Mouse (Mus musculus) forebrain, embryonic 11.5 days (tissue): ENCODE results near the gene Isg15. TPM values are rescaled to one million over a fixed set of nuclear protein-coding genes. Genes with fewer than 3 reads are reported as not detected.

ENCODE experiments used
- ATAC-seq: fragments of 200-750 bp; cut with Nextera tagmentation; replicated peaks from 2 replicates; pipeline ENCODE4 v1.8.0; 2017; ENCODE audit warnings: moderate TSS enrichment; ENCODE audit not compliant: low FRiP score
- DNase-seq: peaks from one replicate; pipeline ENCODE4 v3.0.0-alpha.2; 2017; ENCODE audit warnings: low spot score
- H3K27ac ChIP-seq: fragments of 300-500 bp; sonication (generic); 2 replicates; pipeline ENCODE4 v1.5.1; 2014; ENCODE audit warnings: low read depth, low read length
- H3K27me3 ChIP-seq: fragments of 300-500 bp; sonication (generic); 2 replicates; pipeline ENCODE4 v1.6.1; 2014; ENCODE audit warnings: mild to moderate bottlenecking, low read length, mixed read lengths; ENCODE audit not compliant: control insufficient read depth, insufficient read depth
- H3K36me3 ChIP-seq: fragments of 300-500 bp; sonication (generic); 2 replicates; pipeline ENCODE4 v1.6.1; 2014; ENCODE audit warnings: mild to moderate bottlenecking, low read length, moderate library complexity, mixed read lengths; ENCODE audit not compliant: control insufficient read depth, insufficient read depth
- H3K4me1 ChIP-seq: fragments of 300-500 bp; sonication (generic); replicated peaks from 2 replicates; pipeline ENCODE4 v1.6.1; 2014; ENCODE audit warnings: low read length, mixed read lengths; ENCODE audit not compliant: control insufficient read depth, insufficient read depth
- H3K4me2 ChIP-seq: fragments of 300-500 bp; sonication (generic); 2 replicates; pipeline ENCODE4 v1.6.1; 2014; ENCODE audit warnings: low read depth, mild to moderate bottlenecking, low read length, moderate library complexity, mixed read lengths; ENCODE audit not compliant: severe bottlenecking
- H3K4me3 ChIP-seq: fragments of 300-500 bp; sonication (generic); 2 replicates; pipeline ENCODE4 v1.5.1; 2014; ENCODE audit warnings: low read depth, low read length
- H3K9ac ChIP-seq: fragments of 300-500 bp; sonication (generic); 2 replicates; pipeline ENCODE4 v1.6.1; 2014; ENCODE audit warnings: low read length
- H3K9me3 ChIP-seq: fragments of 300-500 bp; sonication (generic); 2 replicates; pipeline ENCODE4 v1.6.1; 2016; ENCODE audit warnings: low read length, mixed read lengths; ENCODE audit not compliant: control insufficient read depth
- WGBS: fragments of 180-500 bp; shearing (Covaris S2); extraction: QIAGEN DNeasy Blood & Tissue Kit; methylation state at CpG from one replicate; pipeline ENCODE4 v1.1.7; 2014; 5-methylcytosine and 5-hydroxymethylcytosine counted together
- polyA plus RNA-seq: library from polyadenylated mRNA; unstranded; fragments of >200 nt; fragmentation: Nextera tagmentation; extraction: Ambion mirVana; gene quantifications from 2 replicates; pipeline ENCODE4 v1.2.1, GENCODE M21; 2014

Isg15 gene
- polyA plus RNA-seq, 1 experiment from 2014 or later, result 0.35 TPM

DNA sequence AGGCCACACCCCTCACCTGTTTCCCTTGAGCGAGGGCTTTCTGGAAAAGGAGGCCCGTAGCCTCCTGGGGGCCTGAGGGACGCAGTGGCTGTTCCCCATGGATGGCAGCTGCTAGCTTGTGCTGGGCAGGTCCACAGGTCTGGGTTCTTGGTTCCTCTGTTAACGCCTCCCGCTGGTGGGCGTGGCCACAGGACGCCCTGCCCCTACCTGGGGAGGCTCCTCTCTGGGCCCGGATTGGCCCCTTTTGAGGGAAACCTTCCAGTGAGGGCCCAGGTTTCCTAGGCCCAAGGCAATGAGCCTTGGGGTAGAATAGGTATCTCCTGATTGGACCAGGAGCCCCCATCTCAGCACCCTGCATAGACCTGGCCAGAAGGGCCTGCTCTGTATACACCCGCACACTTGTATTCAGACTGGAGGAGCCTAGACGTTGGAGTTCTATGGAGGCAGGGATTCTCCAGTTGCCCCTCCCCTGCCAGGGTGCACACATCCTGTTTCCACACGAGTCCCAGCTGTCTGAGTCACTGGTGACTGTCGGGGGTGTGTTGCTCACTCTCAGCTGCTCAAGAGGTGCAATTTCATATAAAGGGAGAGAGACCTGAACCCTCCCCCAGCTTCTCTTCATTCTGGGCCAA is 27.9 kb upstream of the Isg15 start:
- Histone ChIP-seq H3K4me2 (no peak overlapping the region), H3K36me3 (peaks cover 12% of the 10 kb centered on the region; the same call in 1 of the 2 replicates), H3K4me3 (no peak overlapping the region), H3K27me3 (no peaks in the 10 kb centered on the region), H3K9ac (no peak overlapping the region), H3K9me3 (no peaks in the 10 kb centered on the region), H3K27ac (no peak overlapping the region), H3K4me1 (peaks cover 3% of the 10 kb centered on the region; the same call in 1 of the 2 replicates)
- 24% methylated on average over 12 of the region's 12 CpGs for WGBS
- DNase-seq (no peak), ATAC-seq (peak; percentile 36)

DNA sequence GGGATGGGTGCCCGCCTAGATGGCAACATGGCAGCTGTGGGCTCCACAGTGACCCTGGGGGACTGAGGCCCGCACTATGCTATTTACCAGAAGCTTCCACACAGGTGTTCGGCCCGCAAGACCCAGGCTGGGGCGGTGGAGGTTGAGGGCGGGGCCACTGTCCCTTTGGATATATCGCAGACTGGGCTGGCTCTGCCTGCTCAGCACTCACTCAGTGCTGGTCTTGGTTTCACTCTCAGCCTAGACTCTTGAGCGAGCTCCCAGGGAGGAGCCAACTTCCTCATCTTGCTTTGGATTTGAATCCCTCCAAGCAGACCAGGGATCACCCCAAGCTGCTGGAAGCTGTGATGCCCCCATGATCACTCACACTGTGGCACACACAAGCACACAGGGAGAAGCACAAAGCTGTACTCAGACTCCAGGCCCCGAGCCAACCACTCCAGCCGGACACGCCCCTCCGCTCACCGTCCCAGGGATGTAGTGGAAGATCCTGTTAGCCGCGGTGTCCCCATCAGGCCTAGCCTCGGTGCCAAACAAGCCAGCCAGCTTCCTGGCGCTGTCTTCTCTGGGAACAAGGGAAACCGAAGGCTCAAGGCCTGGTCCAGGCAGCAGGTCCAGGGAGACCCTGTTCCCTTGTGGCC is 27.3 kb upstream of the Isg15 start:
- DNase-seq (no peak), ATAC-seq (peak; percentile 24)
- Histone ChIP-seq H3K4me1 (peaks cover 3% of the 10 kb centered on the region; the same call in 1 of the 2 replicates), H3K4me2 (no peak overlapping the region), H3K9ac (no peak overlapping the region), H3K9me3 (no peaks in the 10 kb centered on the region), H3K27me3 (no peaks in the 10 kb centered on the region), H3K27ac (no peak overlapping the region), H3K4me3 (no peak overlapping the region), H3K36me3 (peaks cover 12% of the 10 kb centered on the region; the same call in 1 of the 2 replicates)
- WGBS, result 32% methylated on average over 18 of the region's 18 CpGs

DNA sequence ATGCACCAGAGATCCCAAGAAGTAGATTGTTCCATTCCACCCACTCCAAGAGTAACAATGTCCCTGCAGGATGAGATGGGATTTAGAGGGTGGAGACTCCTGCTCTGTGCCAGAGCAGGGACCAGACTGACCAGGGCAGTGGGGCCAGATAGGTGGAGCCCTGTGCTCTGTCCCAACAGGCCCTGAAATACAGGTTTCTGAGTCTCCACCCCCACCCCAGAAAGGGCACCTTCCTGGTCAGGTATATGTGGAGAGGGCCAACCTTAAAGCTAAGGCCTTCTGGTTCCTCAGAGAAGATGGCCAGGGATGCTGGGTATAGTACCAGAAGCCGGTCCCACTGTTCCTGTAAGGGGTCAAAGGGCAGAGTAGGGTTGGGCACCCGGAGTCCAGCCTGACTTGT is 23.7 kb upstream of the Isg15 start:
- H3K4me2 ChIP-seq, result no peak overlapping the region
- no peak for ATAC-seq
- no peak overlapping the region for H3K27ac ChIP-seq
- H3K9me3 ChIP-seq, result no peaks in the 10 kb centered on the region
- 89% methylated on average over 2 of the region's 2 CpGs for WGBS
- H3K4me1 ChIP-seq, result peaks cover 3% of the 10 kb centered on the region; the same call in 1 of the 2 replicates
- no peak for DNase-seq
- no peak overlapping the region for H3K9ac ChIP-seq
- H3K4me3 ChIP-seq, result no peak overlapping the region
- no peaks in the 10 kb centered on the region for H3K36me3 ChIP-seq
- H3K27me3 ChIP-seq, result no peaks in the 10 kb centered on the region

DNA sequence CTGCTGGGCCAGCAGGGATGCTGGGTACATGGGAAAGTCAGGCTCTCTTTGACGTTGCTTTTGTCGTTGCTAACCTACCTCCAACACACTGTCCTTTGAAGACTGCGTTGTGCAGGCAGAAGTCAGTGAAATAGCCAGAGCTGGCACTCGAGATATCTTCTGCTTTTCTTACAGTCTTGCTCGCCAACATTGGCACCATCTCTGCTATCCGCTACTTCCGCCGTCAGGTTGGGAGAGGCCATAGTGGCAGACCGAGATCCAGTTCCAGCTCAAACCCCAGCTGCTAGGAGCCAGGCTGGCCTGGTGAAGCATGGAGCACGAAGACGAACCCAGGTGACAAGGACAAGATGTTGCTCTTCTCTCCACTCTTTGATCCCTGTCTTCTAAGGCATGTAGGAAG is 19.3 kb upstream of the Isg15 start:
- Histone ChIP-seq H3K4me3 (no peak overlapping the region), H3K27ac (no peak overlapping the region), H3K36me3 (no peaks in the 10 kb centered on the region), H3K4me1 (no peaks in the 10 kb centered on the region), H3K9me3 (no peaks in the 10 kb centered on the region), H3K27me3 (no peaks in the 10 kb centered on the region), H3K4me2 (no peak overlapping the region), H3K9ac (no peak overlapping the region)
- WGBS, result 89% methylated on average over 11 of the region's 11 CpGs
- DNase-seq (no peak), ATAC-seq (no peak)

DNA sequence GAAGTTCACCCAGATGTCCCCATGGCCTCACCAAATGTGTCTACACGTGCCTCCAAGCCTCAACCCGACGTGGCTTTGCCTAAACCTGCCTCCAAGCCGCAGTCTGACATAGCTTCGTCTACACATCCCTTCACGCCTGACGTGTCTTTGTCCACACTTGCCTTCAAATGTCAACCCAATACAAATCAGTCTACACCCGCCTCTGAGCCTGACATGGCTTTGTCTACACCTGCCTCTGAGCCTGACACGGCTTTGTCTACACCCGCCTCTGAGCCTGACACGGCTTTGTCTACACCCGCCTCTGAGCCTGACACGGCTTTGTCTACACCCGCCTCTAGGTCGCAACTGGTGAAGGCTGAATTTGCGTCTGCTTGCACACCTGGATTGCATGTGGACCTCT is 17.2 kb upstream of the Isg15 start:
- ATAC-seq (no peak), DNase-seq (no peak)
- Histone ChIP-seq H3K9me3 (no peaks in the 10 kb centered on the region), H3K27me3 (no peaks in the 10 kb centered on the region), H3K4me3 (no peak overlapping the region), H3K27ac (no peak overlapping the region), H3K36me3 (no peaks in the 10 kb centered on the region), H3K4me2 (no peak overlapping the region), H3K9ac (no peak overlapping the region), H3K4me1 (no peaks in the 10 kb centered on the region)
- 84% methylated on average over 16 of the region's 16 CpGs for WGBS

DNA sequence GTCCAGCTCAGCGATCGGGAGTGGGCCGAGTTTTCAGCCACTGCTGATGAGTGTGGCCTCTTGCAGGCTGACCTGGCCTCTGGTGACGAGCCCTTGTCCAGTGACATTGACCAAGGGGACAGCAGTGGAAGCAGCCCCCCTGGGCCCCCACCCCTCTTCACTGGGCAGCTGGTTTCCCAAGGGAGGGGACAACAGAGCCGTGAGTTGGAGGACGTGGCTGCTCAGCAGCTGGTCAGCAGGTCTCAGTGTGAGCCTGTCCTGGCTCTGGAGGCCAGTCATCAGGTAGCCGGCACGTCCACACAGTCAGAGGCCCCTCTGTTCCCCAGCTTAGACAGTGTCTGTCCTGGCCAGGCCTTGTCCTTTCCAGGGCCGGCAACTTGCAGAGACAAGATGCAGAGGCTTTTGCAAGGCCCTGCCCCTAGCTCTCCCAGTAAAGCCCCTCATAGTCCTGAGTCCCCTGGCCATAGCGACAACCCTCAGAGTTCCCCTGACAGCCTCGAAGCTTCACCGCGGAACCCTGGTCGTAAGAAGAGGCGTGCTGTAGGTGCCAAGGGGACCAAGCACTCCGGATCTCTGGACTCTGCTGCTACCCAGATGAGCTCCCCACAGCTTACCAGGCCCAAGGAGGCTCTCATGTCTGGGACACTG is 16.5 kb upstream of the Isg15 start:
- H3K9ac ChIP-seq, result no peak overlapping the region
- H3K27ac ChIP-seq, result no peak overlapping the region
- ATAC-seq (no peak; the same call in 1 of the 2 replicates), DNase-seq (no peak)
- H3K36me3 ChIP-seq, result no peaks in the 10 kb centered on the region
- H3K9me3 ChIP-seq, result no peaks in the 10 kb centered on the region
- no peak overlapping the region for H3K4me2 ChIP-seq
- H3K4me1 ChIP-seq, result no peaks in the 10 kb centered on the region
- 85% methylated on average over 16 of the region's 16 CpGs for WGBS
- H3K27me3 ChIP-seq, result no peaks in the 10 kb centered on the region
- no peak overlapping the region for H3K4me3 ChIP-seq

DNA sequence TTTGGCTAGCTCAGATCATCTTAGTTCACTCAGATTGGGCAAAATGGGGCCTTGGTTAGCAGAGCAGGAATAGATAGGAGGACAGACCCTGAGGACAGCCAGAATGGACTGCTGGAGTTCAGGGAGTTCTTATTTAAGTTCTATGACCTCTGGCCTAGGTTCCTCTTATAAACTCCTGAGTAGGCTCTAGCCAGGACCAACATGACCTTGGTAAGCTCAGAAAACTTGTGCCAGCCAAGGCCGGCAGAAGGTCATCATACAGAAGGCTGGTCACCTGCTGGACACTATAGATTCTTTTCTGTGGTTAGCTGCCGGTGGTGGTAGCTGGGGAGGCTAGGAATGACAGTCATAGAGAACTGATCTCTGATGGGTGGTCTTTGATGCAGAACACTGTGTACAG is 15.6 kb upstream of the Isg15 start:
- 84% methylated on average over 2 of the region's 2 CpGs for WGBS
- no peaks in the 10 kb centered on the region for H3K4me1 ChIP-seq
- DNase-seq, result no peak
- no peaks in the 10 kb centered on the region for H3K9me3 ChIP-seq
- no peaks in the 10 kb centered on the region for H3K27me3 ChIP-seq
- H3K9ac ChIP-seq, result no peak overlapping the region
- no peak for ATAC-seq
- H3K36me3 ChIP-seq, result no peaks in the 10 kb centered on the region
- H3K4me2 ChIP-seq, result no peak overlapping the region
- no peak overlapping the region for H3K27ac ChIP-seq
- H3K4me3 ChIP-seq, result no peak overlapping the region

DNA sequence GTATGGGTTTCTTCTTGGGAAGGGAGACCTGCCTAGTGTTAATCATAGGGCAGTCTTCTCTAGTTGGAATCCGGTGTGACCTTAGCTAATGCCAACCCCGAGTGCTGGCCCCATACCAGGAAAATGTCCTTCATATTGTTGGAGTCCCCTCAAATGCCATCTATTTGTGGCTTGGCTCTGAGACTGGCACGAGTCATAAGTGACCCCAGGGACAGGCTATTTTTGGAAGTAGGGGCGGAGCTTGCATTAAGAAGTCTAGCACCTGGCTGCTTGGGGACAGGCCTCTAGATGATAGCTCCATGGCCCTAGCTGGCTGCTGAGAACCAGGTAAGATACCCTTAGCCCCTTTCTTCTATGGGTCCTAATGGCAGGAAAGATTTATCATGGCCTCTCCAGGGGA is 15.0 kb upstream of the Isg15 start, which contains the start of gene Perm1:
Gene Perm1, plus strand, starts transcription at position 220 of the 400 bp plus-strand sequence.
- Histone ChIP-seq H3K27ac (no peak within 1 kb of the TSS), H3K36me3 (no peaks in the 10 kb centered on the region), H3K4me2 (no peak within 1 kb of the TSS), H3K4me3 (no peak within 1 kb of the TSS), H3K9ac (no peak within 1 kb of the TSS), H3K27me3 (no peaks in the 10 kb centered on the region), H3K9me3 (no peaks in the 10 kb centered on the region), H3K4me1 (no peaks in the 10 kb centered on the region)
- 83% methylated on average over 4 of the region's 4 CpGs for WGBS
- DNase-seq, result no peak
- no peak for ATAC-seq
